Mouse (Mus musculus) lung, postnatal 0 days (tissue): Measurements from ENCODE around the gene Kif13a.

Source experiments
- CTCF ChIP-seq: IDR thresholded peaks from 2 replicates; pipeline ENCODE4 v1.5.1; 2016; ENCODE audit warnings: antibody characterized with exemption, mild to moderate bottlenecking
- EP300 ChIP-seq: IDR thresholded peaks from 2 replicates; pipeline ENCODE4 v1.6.1; 2016; ENCODE audit warnings: antibody characterized with exemption, mild to moderate bottlenecking, control low read depth

GRCm38 (mm10) chr13:46838551-46838950 is 91.1 kb downstream of the Kif13a start:
- TF ChIP-seq CTCF (peak; percentile 76), EP300 (no peak)
